Mouse (Mus musculus) CH12.LX (cell line): ENCODE measurements at regions not wholly inside any gene's neighbourhood (a gene's known extent, or its start where the extent isn't known, plus 50 kb on each side); places are given as distances from the start of the nearest gene placed in this dataset.

Source experiments
- CTCF ChIP-seq, 2 experiments: IDR thresholded peaks in 1 of 2; conservative IDR thresholded peaks in 1 of 2; 2 replicates each; pipeline ENCODE4 v1.5.1; 2011 to 2012; ENCODE audit warnings: low read depth in 2 of 2, low read length in 2 of 2, improper control_type of control experiment in 1 of 2, inconsistent platforms in 1 of 2, mild to moderate bottlenecking in 1 of 2, moderate library complexity in 1 of 2
- EP300 ChIP-seq: IDR thresholded peaks from 2 replicates; pipeline ENCODE4 v1.6.1; 2011; ENCODE audit warnings: low read length, improper control_type of control experiment
- MAX ChIP-seq: IDR thresholded peaks from 2 replicates; pipeline ENCODE4 v1.6.1; 2011; ENCODE audit warnings: low read length, improper control_type of control experiment
- POLR2A ChIP-seq: IDR thresholded peaks from 2 replicates; pipeline ENCODE4 v1.6.1; 2011; ENCODE audit warnings: low read depth, mild to moderate bottlenecking, improper control_type of control experiment, low read length
- SMC3 ChIP-seq: IDR thresholded peaks from 2 replicates; pipeline ENCODE4 v1.6.1; 2011; ENCODE audit warnings: low read depth, low read length, improper control_type of control experiment
- TBP ChIP-seq: conservative IDR thresholded peaks from 2 replicates; pipeline ENCODE4 v1.6.1; 2011; ENCODE audit warnings: low read depth, low read length, improper control_type of control experiment
- ZC3H11A ChIP-seq: IDR thresholded peaks from 2 replicates; pipeline ENCODE4 v1.6.1; 2012; ENCODE audit warnings: low read depth, mild to moderate bottlenecking, inconsistent platforms, low read length, improper control_type of control experiment

- TF ChIP-seq CTCF (conservative IDR thresholded peaks at IDR 0.05 in 1 of 2, IDR thresholded peaks at IDR 0.05 in 1 of 2; ENCODE audit: low read depth in 2 of 2, low read length in 2 of 2) (peak in 1 of 2 experiments; percentile 38; a peak in 1 of 4 replicates), POLR2A (no peak), EP300 (no peak), MAX (no peak), SMC3 (no peak), TBP (no peak), ZC3H11A (no peak)
Measured at GRCm38 (mm10) chr11:63215993-63216392, 87.2 kb downstream of the Pmp22 start.
